Mouse (Mus musculus): ENCODE results near the gene Itpr2. TPM values are rescaled to one million over a fixed set of nuclear protein-coding genes. Genes with fewer than 3 reads are reported as not detected.

The Itpr2 gene
- total RNA-seq, 2 experiments from 2014 or later, result 39.6 to 41.7 TPM

DNA sequence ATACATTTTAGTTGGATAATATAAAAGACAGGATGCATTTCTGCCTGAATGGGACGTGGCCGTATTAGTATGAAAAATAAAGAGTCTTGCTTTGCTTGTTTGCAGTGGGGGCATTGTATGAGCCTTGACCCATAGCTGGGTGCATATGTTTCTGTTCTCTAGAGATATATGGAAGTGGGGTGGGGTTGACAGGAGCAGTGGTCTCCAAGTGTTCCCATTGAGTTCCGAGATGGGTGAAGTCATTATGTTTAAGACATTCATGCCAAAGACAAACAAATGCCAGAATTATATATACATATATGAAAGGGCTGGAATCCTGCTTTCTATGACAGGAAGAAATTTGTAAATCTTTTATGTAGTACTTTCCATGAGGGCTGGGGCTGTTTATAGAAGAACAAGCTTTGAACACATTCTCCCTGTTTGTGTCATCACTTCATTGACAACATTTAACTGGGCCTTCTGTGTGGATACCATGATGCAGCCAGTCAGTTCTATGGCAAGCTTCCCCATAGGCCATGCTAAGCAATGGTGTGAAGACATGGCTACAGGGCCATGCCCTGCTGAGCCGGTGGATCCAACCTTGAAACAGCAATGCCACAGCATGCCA is 327.3 kb downstream of the Itpr2 start:
- no peak for DNase-seq (ENCODE audit: low spot score in 2 of 2)

DNA sequence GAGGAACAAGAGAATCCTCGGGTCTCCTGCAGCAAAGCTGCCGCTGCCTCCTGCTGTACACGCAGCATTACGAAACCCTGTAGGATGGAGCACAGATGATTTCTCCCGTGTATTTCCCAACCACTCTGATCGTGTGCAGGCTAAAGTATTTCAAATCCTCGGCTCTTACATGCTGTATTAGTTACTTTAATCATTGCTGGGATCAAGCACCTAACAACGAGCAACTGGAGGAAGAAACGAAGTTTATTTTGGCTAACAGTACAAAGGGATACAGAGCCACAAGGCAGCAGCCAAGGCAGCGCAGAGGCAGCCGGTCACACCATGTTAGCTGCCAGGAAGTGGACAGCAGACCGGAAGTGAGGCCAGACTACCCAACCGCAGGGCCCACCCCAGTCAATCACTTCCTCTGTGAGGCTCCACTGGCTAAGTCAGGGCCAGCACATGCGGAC is 331.4 kb downstream of the Itpr2 start:
- DNase-seq (ENCODE audit: low spot score in 2 of 2), result no peak

DNA sequence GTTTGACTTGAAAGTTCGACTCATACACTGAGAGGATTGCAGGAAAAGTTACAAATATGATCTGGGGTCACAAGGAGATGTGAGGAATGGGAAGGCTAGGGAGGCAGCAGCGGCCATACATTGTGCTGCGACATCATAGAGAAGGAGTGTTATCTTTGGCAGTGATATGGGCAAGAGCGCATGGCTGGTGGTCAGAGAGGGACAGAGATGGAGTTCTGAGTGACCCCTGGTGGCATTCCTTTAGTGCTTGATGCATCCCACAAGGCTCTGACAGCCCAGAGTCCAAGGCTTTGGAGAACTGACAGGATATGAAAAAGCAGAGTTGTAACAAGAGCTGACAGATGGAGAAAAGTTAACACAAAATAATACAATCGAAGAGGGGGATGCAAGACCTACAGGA is 334.8 kb downstream of the Itpr2 start:
- DNase-seq (ENCODE audit: low spot score in 2 of 2), result no peak

DNA sequence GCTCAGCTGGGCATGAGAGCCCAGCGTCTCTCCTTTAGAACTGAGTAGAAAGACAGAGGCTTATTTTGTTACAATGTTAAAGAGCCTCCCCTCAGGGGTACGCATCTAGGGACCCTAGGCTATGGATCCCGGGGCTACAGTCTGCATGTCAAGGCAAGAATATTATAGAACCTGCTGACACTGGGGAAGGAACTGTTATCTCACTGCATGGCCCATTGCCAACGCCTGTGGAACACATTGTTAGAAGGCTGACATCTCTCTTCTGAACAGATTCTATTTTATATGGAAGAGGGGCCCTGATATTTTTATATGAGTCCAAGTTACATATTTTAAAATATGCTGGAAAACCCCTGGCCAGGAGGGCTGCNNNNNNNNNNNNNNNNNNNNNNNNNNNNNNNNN is 342.4 kb downstream of the Itpr2 start:
- no peak for DNase-seq (ENCODE audit: low spot score in 2 of 2)

- no peak for DNase-seq (ENCODE audit: low spot score in 2 of 2)
Measured at GRCm38 (mm10) chr6:146158717-146159116, 343.3 kb downstream of the Itpr2 start.

- DNase-seq (ENCODE audit: low spot score in 2 of 2), result no peak
Measured at GRCm38 (mm10) chr6:146157983-146158535, 344.0 kb downstream of the Itpr2 start.

- DNase-seq (ENCODE audit: low spot score in 2 of 2), result no peak
Measured at GRCm38 (mm10) chr6:146157099-146157498, 344.9 kb downstream of the Itpr2 start.

GRCm38 (mm10) chr6:146156536-146156935 is 345.5 kb downstream of the Itpr2 start:
- DNase-seq (ENCODE audit: low spot score in 2 of 2), result no peak

- DNase-seq (ENCODE audit: low spot score in 2 of 2), result no peak
Measured at GRCm38 (mm10) chr6:146155156-146155734, 346.8 kb downstream of the Itpr2 start.

DNA sequence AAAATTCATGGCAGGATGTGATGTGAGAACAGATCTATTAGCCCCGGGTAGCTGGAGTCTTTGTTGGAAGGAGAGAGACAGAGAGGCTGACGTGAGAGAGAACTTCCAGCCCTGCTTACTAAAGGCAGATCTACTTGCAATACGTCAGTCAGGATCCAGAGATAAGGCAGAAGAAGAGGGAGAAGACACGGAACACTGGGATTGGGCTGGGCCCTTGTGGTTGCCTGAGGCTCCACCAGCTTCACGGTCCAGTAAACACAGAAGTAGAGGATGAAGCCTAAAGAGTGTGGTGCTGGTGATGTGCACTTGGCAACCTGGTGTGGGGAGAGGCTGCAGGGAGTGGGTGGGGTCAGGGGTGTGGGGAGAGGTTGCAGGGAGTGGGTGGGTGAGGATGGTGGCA is 349.2 kb downstream of the Itpr2 start:
- DNase-seq (ENCODE audit: low spot score in 2 of 2), result no peak

- no peak for DNase-seq (ENCODE audit: low spot score in 2 of 2)
Measured at GRCm38 (mm10) chr6:146140966-146141585, 360.9 kb downstream of the Itpr2 start.

- no peak for DNase-seq (ENCODE audit: low spot score in 2 of 2)
Measured at GRCm38 (mm10) chr6:146140171-146140570, 361.9 kb downstream of the Itpr2 start.

- DNase-seq (ENCODE audit: low spot score in 2 of 2), result no peak
Measured at GRCm38 (mm10) chr6:146136646-146137045, 365.4 kb downstream of the Itpr2 start.

- no peak for DNase-seq (ENCODE audit: low spot score in 2 of 2)
Measured at GRCm38 (mm10) chr6:146136244-146136643, 365.8 kb downstream of the Itpr2 start.

- DNase-seq (ENCODE audit: low spot score in 2 of 2), result no peak
Measured at GRCm38 (mm10) chr6:146135291-146135690, 366.7 kb downstream of the Itpr2 start.

- DNase-seq (ENCODE audit: low spot score in 2 of 2), result no peak
Measured at GRCm38 (mm10) chr6:146133921-146134320, 368.1 kb downstream of the Itpr2 start.

- DNase-seq (ENCODE audit: low spot score in 2 of 2), result no peak
Measured at GRCm38 (mm10) chr6:146129066-146129465, 373.0 kb downstream of the Itpr2 start.

DNA sequence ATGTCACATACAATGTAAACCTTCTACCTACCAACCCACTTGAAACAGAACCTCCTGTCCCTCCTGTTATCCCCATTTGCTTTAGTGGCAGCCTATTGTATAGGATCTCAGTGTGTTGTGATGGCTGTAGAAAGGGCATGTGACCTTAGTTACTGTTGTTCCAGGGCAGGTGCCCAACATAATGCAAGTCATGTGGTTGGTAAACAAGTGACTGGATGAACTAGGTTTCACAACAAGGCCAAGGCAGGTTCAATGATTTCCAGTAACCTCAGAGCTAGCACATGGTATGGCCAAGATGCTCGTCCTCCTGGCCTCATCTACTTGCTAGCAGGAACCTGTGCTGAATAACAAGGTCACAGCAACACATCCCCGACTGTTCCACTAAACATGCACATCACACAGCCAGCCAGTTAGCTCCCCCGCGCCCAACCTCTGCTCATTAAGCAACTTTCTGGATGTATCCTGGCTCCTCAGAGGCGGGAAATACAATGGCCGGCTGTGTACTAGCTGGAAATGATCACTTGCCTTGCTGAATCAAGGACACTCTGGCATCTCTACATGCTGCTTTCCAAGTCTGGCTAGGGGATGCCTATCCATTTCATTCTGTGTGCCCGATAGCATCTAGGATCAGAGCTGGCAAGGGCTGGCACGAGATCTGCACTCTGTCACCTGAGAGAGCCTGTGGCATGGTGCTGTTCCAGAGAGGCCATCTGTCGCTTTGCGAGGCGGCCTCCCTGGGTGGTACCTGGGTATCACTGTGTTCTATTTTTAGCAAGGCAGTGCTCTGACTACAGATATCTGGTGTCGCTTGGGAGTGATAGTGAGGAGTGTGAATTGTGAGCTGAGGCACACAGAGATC is 375.0 kb downstream of the Itpr2 start:
- DNase-seq (ENCODE audit: low spot score in 2 of 2), result no peak

GRCm38 (mm10) chr6:146125621-146126020 is 376.4 kb downstream of the Itpr2 start:
- no peak for DNase-seq (ENCODE audit: low spot score in 2 of 2)

GRCm38 (mm10) chr6:146124479-146124878 is 377.5 kb downstream of the Itpr2 start:
- no peak for DNase-seq (ENCODE audit: low spot score in 2 of 2)

DNA sequence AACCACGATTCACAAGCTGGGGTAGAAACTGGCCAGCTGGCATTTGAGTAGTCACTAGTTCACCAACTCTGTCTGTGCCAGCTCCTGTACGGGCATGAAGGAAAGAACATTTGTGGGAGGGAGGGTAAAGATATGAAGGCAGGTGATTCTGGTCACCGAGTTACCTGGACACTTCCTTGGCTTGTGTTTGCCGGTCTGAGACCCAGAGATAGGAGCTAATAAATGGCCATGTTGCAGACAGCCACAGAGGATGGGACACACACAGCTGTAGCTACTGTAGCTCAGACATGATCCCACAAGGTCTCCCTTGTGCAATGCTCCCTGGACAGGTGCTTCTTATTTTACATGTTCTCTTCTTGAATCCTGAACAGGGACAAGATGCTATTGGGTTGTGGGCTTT is 378.4 kb downstream of the Itpr2 start:
- DNase-seq (ENCODE audit: low spot score in 2 of 2), result no peak
